Mouse (Mus musculus) lung, adult 2 months (tissue): ENCODE measurements around the gene Kif19a.

Experiments
- CTCF ChIP-seq: fragments of 200-500 bp; IDR thresholded peaks from 2 replicates; pipeline ENCODE4 v1.5.1; 2011; ENCODE audit warnings: mild to moderate bottlenecking, low read length, control low read depth; ENCODE audit not compliant: insufficient read depth
- POLR2A ChIP-seq: fragments of 200-500 bp; IDR thresholded peaks from 2 replicates; pipeline ENCODE4 v1.6.1; 2011; ENCODE audit warnings: low read depth, mild to moderate bottlenecking, control low read depth, low read length, borderline replicate concordance; ENCODE audit errors: extremely low read depth

- no peak for TF ChIP-seq CTCF
- TF ChIP-seq POLR2A = no peak
Observed at GRCm38 (mm10) chr11:114736111-114736510, 29.1 kb upstream of the Kif19a start.
